Mouse (Mus musculus): Measurements from ENCODE around the gene Gm4707. TPM values are rescaled to one million over a fixed set of nuclear protein-coding genes. Genes with fewer than 3 reads are reported as not detected.
A peak's percentile ranks its signal among the peaks of the same experiment; 100 is the strongest.

Gene Gm4707
- total RNA-seq (2021), result under 1 TPM; 0.73 to 0.82 TPM
- long read RNA-seq, experiment 1, result 0 reads
- long read RNA-seq, experiment 2, result 0 reads

GRCm38 (mm10) chr17:71459818-71460217, at the start of gene Gm4707:
Gene Gm4707, minus strand, starts transcription at chr17:71459918.
- no peak for DNase-seq
- TF ChIP-seq CTCF (IDR thresholded peaks at IDR 0.05), result no peak
- H3K27ac ChIP-seq, result no peak within 1 kb of the TSS
- H3K4me3 ChIP-seq, result no peak within 1 kb of the TSS
- intact Hi-C loops (cut with DNase I), result no loop called here

DNA sequence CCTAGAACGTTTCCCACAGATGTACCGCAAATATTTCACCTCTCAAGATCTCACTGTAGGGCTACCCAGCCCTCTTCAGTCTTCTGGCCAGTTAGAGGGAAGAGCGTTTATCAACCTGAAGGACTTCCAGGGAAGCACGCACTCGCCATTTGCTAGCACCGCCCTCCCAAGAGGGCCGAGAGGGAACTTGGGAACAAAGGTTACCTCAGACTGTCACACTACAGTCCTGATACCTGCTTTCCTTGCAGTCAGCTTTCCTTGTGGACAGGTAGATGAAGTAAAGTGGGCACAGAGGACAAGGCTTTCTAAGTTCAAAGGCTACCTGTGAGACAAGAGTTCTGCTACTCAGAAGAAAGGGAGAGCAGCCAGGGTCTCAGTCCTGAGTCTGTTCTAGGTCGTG, 47.1 kb upstream of the Gm4707 start:
- Histone ChIP-seq H3K4me3 (no peak overlapping the region), H3K27ac (no peak overlapping the region)
- TF ChIP-seq CTCF (IDR thresholded peaks at IDR 0.05), result no peak
- DNase-seq, result no peak
- intact Hi-C loops (cut with DNase I), result no loop called here

DNA sequence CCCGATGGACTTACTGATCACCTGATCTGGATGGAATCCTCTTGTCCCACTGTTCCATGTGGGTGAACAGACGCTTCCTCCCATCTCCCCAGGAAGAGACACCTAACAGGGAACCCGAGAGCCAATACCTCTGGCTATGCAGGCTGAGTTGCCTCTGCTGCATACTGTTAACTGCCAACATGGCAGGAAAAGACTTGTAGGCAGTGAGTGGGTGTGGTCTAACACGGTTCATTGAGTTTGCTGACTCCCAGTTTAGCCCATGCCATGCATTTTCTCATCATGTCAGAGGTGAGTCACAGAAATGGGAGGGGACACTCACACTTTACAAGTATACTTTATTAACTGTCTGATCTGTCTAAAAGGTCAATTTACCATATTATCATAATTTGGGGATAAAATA, 36.1 kb upstream of the Gm4707 start:
- intact Hi-C loops (cut with DNase I), result no loop called here
- no peak for TF ChIP-seq CTCF (IDR thresholded peaks at IDR 0.05)
- H3K27ac ChIP-seq, result no peak overlapping the region
- DNase-seq, result no peak
- H3K4me3 ChIP-seq, result no peak overlapping the region

GRCm38 (mm10) chr17:71491332-71491686, 31.6 kb upstream of the Gm4707 start:
- no peak for DNase-seq
- intact Hi-C loops (cut with DNase I), result no loop called here
- Histone ChIP-seq H3K27ac (no peak overlapping the region), H3K4me3 (no peak overlapping the region)
- no peak for TF ChIP-seq CTCF (IDR thresholded peaks at IDR 0.05)

DNA sequence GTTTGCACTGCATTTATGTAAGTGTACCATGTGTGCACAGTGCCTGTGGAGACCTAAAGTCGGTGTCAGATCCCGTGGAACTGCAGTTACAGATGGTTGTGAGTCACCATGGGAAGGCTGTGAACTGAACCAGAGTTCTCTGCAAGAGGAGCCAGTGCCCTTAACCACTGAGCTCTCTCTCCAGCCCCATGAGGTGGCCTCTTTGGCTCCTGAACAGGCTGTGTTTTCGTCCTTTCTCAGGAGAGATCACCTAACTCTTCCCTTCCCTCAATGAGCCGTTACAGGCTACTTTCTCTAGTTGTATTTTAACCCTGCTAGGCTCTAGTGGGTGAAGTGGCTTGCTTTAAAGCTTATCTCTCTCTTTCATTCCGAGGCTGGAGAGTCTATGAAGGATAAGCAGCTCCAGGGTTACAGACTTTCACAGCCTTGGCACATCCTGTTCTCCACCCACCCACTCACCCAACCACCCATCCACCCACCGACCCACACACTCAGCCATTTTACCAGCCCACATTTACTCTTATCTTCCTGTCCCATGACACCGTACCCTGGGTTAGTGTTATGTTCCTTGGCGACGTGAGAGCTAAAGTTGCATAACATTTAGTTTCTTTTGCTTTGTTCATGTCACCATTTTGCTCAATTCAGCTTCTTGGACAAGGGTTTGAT, 31.1 kb upstream of the Gm4707 start:
- Histone ChIP-seq H3K4me3 (no peak overlapping the region), H3K27ac (no peak overlapping the region)
- intact Hi-C loops (cut with DNase I), result no loop called here
- TF ChIP-seq CTCF (IDR thresholded peaks at IDR 0.05), result no peak
- no peak for DNase-seq

DNA sequence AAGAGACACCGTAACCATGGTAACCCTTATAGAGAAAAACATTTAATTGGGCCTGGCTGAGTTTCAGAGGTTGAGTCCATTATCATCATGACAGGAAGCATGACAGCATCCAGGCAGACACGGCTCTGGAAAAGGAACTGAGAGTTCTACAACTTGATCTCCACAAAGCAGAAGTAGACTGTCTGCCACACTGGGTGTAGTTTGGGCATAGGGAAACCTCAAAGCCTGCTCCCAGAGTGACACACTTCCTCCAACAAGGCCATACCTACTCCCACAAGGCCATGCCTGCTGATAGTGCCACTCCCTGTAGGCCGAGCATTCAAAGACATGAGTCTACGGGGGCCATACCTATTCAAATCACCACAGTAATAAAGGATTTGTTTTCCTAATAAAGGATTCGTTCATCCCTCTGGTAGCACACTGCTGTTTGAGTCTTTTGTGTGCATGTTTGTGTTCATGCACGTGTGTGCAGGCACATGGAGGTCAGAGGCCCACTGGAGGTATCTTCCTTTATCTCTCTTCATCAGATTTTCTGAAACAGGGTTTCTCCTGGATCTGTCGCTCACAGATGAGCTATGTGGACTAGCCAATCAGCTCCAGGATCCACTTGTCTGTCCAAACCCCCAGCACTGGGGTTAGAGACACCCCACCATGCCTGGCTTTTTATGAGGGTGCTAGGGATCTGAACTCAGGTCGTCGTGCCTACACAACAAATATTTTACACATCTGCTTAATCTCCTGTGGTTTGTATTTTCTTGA, 30.2 kb upstream of the Gm4707 start:
- no peak for TF ChIP-seq CTCF (IDR thresholded peaks at IDR 0.05)

GRCm38 (mm10) chr17:71486231-71486851, 26.6 kb upstream of the Gm4707 start:
- peak overlapping the region; percentile 62 for H3K4me3 ChIP-seq
- H3K27ac ChIP-seq, result peak overlapping the region; percentile 87
- intact Hi-C loops (cut with DNase I), result no loop called here

More for the DNA sequence above, 30.2 kb upstream of the Gm4707 start:
- intact Hi-C loops (cut with DNase I), result no loop called here
- Histone ChIP-seq H3K27ac (no peak overlapping the region), H3K4me3 (no peak overlapping the region)
- DNase-seq, result no peak

DNA sequence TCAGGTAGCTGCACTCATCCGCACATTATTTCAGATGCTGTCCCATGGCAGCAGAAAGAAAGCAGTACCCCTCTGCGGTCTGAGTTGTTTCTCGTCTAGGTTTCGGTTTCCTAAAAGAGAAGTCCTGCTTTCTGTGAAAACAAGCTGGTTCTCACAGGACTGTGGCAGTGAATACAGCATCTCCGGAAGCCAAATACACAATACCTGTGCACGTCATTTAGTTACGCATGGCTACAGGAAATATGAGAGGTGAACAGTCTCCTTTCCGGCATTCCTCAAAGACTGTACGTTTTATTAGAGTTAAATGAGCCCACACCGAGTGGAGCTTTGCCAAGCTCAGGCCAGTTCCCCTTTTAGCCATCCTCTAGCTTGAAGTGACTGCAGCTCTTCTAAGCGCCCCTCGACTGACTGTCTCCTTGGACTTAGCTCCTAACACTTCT, 26.1 kb upstream of the Gm4707 start:
- intact Hi-C loops (cut with DNase I), result no loop called here
- H3K4me3 ChIP-seq, result peak overlapping the region; percentile 62
- peak; percentile 33 for DNase-seq
- TF ChIP-seq CTCF (IDR thresholded peaks at IDR 0.05), result no peak
- peak overlapping the region; percentile 87 for H3K27ac ChIP-seq

More at GRCm38 (mm10) chr17:71486231-71486851, 26.6 kb upstream of the Gm4707 start:
- no peak for TF ChIP-seq CTCF (IDR thresholded peaks at IDR 0.05)
- no peak for DNase-seq

DNA sequence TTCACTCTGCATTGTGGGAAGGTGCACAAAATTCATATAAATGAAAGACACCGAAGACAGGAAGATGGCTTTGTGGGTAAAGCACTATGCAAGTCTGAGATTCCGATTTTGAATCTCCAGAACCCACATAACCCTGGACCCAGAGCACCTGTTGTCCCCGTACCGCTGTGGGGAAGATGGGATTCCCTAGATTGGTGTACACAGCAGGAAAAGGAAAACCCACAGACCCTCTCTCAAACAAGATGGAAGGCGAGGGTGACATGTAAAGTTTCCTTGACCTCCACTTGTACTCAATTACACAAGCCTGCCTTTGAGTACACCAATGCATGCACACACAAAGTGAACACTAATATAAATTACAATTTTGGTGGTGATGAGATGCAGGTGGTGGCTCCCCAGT, 25.0 kb upstream of the Gm4707 start:
- Histone ChIP-seq H3K27ac (peak overlapping the region; percentile 87), H3K4me3 (no peak overlapping the region)
- intact Hi-C loops (cut with DNase I), result no loop called here
- no peak for TF ChIP-seq CTCF (IDR thresholded peaks at IDR 0.05)
- DNase-seq, result no peak

- H3K27ac ChIP-seq, result no peak overlapping the region
- no peak for DNase-seq
- no peak for TF ChIP-seq CTCF (IDR thresholded peaks at IDR 0.05)
- intact Hi-C loops (cut with DNase I), result no loop called here
- no peak overlapping the region for H3K4me3 ChIP-seq
Observed at GRCm38 (mm10) chr17:71483418-71484060, 23.8 kb upstream of the Gm4707 start.

DNA sequence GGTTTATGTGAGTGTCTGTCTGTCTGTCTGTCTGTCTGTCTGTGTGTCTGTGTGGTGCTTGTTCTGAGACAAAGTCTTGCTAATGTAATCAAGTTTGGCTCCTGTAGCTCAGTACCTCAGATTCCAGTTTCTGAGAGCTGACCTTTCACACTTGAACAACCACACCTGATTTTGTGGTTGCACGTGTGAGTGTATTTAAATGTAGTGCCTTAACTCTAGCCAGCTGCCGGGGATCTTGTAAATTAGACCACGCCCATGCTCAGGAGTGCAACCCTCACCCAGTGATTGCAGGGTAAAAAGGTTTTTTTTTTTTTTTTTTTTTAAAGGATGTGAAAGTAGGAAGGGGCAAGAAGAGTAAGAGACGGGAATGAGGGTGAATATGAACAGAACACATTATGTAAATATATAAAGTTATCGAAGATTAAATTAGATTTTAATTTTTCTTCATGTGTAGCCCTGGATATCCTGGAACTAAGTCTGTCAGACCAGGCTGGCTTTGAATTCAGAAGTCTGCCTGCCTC, 19.7 kb upstream of the Gm4707 start:
- TF ChIP-seq CTCF (IDR thresholded peaks at IDR 0.05), result no peak
- Histone ChIP-seq H3K27ac (no peak overlapping the region), H3K4me3 (no peak overlapping the region)
- DNase-seq, result no peak
- intact Hi-C loops (cut with DNase I), result loop anchor here (5.0 kb wide), 1 partner anchor 48 kb away; the partner anchor contains the start of gene Ndc80

DNA sequence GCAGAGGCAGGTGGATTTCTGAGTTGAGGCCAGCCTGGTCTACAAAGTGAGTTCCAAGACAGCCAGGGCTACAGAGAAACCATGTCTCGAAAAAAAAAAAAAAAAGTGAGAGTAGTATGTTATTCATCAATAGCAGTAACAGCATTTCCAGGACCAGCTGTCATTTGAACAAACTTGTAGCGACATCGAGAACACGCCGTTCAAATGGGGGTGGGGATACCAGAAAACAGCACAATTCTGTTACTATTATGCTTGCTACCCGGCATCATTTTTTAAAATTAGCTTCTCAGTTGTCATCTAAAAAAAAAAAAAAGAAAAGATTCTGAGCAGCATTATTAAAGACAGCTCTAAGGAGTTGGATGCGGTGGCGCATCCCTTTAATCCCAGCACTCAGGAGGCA, 17.8 kb upstream of the Gm4707 start:
- DNase-seq, result no peak
- no peak overlapping the region for H3K4me3 ChIP-seq
- no peak overlapping the region for H3K27ac ChIP-seq
- no peak for TF ChIP-seq CTCF (IDR thresholded peaks at IDR 0.05)
- intact Hi-C loops (cut with DNase I), result loop anchor here (5.0 kb wide), 1 partner anchor 50 kb away; the partner anchor contains the start of gene Ndc80

Measured in gastrocnemius, adult 2 months (tissue).